Mouse (Mus musculus) hematopoietic stem cell, adult 5-6 weeks (primary cell): ENCODE measurements around the gene Alkbh2. TPM values are rescaled to one million over a fixed set of nuclear protein-coding genes. Genes with fewer than 3 reads are reported as not detected.

ENCODE experiments used
- ATAC-seq, 2 experiments: fragments of 125-278 bp in 1 of 2; replicated peaks in 1 of 2; 2 replicates each; pipeline ENCODE4 v1.8.0; 2016 to 2017; ENCODE audit warnings: inconsistent platforms in 2 of 2, mild to moderate bottlenecking in 2 of 2, moderate number of reproducible peaks in 2 of 2, low read depth in 1 of 2, moderate TSS enrichment in 1 of 2; ENCODE audit not compliant: low FRiP score in 2 of 2, poor library complexity in 2 of 2, severe bottlenecking in 2 of 2, insufficient read depth in 1 of 2, low TSS enrichment in 1 of 2
- total RNA-seq: library from RNA; stranded (forward); fragments of 172-1452, 232-1000 nt; gene quantifications from 2 replicates; pipeline ENCODE4 v1.2.3, GENCODE M21; 2017

Alkbh2 gene
- total RNA-seq, 1 experiment from 2014 or later = 13.7 TPM

DNA sequence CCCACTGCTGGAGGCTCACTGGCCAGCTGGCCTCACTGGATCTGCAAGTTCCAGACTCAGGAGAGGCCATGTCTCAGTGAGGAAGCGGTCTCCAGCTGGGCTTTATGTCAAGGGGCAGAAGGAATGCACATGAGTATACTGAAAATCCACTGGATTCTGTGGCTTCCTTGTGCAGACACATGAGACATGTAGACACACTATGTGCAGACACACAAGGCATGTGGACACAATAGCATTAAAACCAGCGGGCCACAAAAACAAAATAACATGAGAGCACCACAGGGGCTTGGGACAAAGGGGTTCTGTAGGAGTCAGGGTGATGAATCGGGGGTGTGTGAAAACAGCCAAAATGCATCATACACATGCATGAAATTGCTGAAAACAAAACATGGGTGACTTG lies 2.0 kb downstream of the Alkbh2 start:
- ATAC-seq = no peak

DNA sequence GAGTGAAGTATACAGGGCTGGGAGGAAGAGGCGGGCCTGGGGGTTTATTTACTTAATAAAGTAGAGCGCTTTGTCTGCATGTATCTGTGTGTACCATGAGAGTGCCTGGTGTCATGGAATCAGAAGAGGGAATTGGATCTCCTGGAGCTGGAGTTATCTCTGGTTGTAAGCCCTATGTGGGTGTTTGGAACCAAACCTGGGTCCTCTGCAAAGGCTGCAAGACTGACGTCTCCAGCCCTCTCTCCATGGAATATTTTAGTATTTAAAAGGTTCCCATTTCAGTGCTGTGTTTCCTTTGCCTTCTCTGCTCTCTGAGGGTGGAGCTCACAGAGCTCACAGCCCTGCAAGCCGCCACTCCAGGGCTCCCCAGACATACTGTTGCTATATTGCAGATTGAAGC lies 8.2 kb downstream of the Alkbh2 start:
- no peak for ATAC-seq

DNA sequence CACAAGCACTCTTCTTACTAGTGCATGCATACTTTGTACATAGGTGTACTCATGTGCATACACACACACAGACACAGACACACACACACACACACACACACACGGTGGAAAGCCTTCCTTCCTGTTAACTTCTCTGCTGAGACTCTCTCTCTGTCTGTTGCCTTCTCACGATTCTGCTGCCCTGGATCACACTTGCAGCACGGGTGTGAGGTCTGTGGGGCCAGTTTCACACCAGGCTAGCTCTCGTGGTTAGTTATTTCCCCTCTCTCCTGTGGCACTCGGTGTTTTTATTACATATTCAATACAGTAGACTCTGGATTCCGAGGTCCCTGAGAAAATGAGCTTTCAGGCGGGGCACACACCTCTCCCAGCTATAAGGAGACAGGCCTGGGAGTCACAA lies 11.4 kb downstream of the Alkbh2 start:
- no peak for ATAC-seq

DNA sequence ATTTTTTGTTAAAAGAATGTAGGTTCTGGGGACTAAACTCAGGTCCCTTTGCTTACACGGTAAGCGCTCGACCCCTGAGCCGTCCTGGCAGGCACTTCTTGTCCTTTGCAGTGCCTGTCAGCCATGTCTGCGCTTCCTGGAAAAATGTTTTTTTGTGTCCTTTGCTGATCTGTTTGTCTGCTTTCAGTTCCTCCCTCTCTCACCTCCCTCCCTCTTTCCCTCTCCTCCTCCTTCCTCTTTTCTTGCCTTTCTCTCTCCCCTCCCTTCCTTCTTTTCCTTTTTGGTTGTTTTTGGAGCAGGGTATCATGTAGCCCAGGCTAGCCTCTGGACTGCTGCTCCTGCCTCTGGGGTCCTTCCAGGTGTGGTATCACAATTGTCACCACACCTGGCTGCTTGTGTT lies 13.0 kb downstream of the Alkbh2 start:
- ATAC-seq = no peak

DNA sequence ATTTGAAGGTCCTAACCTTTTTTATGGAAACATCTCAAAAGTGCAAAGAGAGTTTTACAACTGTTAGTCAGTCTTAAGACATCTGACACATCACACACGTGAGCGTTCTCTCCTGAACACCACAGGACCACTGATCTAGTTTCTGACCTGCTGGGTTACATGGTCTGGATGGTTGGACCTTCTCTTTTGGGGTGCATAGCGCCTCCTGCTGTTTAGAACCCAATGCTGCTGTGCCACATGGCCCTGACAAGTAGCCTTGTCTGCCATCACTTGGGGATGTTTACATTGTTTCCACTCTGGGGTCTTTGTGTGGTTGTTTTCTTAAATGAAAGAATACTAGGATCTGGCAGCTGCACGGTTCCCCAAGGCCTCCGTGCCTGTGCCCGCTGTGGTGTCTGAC lies 14.7 kb downstream of the Alkbh2 start:
- ATAC-seq = no peak

DNA sequence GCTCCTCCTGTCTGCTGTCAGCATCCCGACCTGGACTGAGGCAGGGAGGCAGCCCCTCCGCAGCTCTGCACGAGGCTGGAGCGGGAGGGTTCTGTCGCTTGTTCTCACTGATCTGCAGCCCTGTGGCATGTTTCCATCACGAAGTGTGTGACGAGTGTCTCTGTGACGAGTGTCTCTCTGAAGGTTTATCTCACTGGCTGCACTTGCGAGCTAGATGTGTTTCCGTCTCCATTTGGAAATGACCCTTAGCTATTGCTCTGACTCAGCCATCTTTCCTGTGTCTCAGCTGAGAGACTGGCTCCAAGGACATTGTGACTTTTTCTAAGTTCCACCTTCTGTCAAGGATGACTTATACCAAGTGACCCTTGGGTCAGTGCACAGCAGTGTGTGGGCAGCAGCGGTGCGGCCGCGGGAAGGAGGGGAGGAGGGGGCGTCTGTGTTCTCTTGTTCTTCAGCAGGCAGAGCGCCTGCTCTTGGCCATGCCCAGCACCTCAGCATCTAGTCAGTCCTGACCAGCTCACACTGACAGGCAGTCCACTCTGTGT lies 21.6 kb downstream of the Alkbh2 start:
- no peak for ATAC-seq

DNA sequence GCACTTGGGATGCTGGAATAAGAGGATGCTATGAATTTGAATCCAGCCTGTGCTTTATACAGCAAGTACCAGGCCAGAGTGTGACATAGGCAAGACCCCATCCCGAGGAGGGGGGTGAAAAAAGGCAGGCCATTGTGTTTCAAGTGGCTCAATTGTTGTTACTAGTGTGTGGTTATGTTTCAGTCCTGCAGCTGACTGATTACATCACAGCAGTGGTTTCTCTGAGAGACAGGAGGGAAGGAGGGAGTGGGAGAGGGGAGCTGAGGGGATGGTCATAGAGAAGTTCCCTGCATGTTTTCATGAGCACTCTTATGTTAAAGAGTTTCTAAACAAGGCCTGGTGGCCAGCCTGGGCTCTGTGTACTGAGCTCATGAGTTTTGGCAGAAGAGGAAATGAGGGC lies 25.2 kb downstream of the Alkbh2 start:
- ATAC-seq = no peak

DNA sequence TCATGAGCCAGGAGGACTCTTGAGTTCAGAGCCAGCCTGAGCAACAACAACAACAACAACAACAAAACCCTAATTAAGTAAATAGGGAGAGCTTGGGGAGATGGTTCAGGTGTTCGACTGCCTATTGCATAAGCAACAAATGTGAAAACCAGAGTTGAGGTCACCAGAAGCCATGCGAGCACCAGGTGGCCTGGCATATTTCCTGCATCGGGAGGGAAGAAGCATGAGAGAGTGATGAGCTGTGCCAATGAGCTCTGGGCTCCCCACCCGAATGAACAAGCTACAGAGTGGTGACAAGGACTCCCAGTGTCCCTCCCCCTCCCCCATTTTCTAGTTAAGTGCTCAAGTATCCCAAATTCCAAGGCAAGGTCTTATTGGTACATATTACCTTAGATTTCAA lies 26.1 kb downstream of the Alkbh2 start:
- no peak for ATAC-seq

DNA sequence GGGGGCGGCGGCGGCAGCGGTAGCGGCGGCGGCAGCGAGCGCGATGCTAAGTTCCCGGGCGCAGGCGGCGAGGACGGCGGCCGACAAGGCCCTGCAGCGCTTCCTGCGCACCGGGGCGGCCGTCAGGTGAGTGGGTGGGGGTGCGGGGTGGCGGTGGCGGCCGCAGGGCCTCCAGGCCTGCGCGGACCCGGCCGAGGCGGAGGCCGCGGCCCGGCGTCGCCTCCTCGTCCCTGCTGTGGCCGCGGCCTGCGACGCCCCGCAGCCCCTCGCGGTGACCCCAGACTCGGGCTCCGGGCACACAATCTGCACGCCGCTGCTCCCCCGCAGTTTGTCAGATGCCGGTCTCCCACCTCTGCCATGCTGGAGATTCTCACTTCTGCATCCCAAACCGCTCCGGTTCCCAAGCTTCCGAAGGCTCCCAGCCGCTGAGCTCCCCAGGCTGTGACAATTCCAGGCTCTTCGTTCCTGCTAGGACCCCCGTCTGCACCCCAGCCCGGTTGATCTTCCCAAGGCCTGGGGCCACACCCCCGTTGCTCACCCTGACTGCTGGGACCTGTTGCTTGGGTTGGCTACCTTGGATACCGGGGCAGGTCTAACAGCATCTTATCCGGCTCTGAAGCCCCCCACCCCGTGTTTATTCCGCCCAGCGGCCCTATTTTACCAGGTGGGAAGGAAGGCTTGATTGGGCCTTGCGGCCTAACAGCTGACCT lies 27.5 kb downstream of the Alkbh2 start:
- ATAC-seq = no peak

DNA sequence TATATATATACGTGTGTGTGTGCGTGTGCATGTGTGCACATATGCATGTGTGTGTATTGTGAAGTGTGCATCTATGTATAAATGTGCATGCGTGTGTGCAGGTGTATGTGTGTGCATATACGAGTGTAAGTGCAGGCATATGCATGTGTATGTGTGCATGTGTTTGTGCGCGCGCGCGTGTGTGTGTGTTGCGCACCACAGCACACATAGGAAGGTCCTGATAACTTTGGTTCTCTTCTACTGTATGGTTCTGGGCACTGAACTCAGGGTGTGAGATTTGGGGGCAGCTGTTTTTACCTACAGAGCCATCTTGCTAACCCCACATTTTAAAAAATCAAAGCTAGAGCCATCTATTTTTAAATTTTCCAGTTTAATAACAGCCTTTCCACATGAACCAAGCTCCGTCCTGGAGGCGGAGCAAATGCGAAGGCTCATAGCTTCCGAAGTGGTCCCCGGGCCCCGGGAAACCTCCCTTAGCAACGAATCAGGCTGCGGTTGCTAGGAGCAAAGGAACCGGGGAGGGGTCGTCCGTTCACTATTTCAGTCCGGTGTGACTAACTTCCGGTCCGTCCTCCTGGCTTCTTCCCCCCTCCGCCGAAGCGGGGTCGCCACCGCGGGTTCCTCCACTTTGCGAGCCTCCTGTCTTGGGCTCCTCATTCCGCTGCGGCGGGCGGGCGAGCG lies 28.2 kb downstream of the Alkbh2 start:
- peak; percentile 93 to 94 for ATAC-seq

DNA sequence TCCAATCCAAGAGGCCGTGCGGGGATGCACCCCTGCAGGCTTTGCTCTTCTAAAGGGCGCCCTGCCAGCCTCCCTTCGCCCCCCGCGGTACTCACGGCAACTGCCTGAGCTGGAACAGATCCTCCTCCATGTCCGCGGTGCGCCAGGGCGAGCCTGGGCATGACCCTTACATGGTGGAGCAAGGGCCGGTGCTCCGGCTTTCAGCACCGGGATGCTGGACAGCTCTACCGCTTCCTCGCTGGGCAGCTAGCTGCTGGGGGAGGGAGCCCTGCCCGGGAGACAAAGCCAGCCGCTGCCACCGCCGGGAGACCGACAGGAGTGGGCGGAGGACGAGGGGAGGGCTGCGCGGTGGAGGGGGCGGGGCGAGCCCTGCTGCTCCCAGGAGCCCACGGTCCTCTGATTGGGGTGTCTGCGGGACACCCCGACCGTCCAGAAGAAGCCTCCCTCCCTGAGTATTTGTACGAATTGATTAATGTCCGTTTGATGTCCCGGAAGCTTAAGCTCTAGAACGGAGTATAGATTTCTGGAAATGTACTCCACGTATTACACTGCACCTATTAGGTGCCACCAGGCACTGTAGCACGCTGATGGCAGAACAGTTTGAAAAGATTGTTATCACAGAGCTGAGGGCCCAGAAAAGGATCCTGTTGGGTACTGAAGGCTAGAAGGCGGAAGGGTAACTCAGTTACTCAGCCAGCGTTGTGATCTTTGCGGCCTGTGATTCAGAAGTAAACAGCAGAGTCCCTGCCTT lies 36.8 kb downstream of the Alkbh2 start, which contains the start of gene Svop:
Svop (minus strand) TSS at position 514 of the 751 bp plus-strand sequence.
- peak; percentile 59 to 75; a peak in 3 of 4 replicates for ATAC-seq

DNA sequence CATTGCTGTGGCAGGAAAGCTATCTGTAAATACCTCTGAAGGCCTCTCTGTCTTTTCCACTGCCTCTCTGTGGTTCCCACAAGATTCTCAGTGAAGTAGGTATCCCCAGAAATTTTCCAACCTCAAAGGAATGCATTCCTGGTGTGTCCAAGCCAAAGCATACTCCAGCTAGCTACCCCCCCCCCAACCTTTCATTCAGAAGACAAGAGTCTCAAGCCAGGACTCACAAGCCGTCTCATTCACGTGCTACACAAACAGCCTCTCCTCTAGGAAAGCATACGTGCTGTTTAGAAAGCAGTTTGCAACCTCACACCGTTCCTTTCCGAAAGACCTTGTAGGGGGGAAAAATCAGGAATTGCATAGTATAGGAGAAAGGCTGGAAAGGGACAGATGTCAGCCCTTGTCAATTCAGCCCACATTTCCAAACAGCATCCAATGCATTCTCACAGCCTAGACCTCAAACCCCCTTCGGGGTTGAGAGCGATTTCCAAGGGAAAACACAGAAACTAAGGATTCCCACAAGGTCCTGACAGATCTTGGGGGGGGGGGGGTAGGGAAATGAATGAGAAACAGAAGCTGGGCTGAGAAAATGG lies 37.5 kb downstream of the Alkbh2 start:
- ATAC-seq = no peak

DNA sequence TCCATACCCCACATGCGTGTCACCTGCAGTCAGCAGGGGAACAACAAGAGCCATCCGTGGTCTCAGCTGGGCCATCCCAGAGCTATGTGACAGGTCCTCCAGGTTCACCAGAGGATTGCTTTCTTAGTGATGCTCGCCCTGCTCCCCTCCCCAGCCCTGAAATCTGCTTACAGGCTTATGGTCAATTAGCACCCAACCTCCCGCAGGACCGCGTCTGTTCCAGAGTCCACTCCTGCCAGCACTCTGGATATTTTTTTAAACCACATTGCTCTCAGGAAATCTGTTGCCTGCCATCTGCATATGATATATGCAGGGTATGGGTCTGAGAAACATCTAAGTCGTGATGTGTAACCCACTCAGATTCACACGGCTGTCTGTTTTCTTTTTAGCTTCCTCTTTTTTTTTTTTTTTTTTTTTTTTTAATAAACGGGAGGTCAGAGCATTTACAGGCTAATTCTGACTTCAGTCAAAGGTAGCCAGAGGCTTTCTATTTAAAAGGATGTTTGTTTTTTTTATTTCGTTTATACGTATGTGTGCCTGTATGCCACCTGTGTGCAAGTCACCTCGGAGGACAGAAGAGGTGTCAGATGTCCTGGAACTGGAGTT lies 40.0 kb downstream of the Alkbh2 start:
- no peak for ATAC-seq

DNA sequence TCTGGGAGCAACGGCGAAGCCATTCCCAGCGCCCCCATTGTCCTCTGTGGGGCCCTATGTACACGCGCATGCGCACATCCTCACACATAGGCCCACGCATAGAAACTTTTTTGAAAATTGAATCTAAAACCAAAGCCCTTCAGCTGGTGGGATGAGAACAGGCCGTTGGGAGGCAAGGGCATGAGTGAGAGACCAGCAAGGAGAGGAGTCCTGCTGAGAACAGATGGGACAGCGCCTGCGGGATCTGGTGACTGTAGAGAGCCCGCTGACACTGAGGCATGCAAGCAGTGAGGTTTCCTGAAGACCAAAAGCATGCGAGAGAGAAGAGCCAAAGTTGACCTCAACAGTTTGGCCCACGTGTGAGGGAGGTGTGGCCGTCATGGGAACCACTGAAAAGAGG lies 42.5 kb downstream of the Alkbh2 start:
- no peak for ATAC-seq

DNA sequence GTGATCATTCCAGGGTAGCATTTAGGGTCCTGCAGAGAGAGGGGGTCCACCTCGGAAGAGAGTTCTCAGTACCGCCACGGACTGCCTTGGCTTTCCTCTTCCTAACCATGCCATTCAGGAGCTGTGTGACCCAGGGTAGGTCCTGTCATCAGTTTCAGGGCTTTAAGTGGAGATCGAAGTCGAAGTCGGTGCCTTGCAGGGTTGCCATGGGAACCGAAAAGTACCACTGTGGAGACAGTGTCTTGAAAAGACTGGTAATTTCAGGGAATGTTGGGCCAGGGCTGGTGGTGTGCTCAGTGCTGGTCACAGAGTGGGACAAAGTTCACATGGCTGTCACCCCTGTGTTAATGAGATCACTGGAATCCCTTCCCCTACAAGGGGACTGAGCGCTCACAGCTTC lies 51.0 kb downstream of the Alkbh2 start:
- no peak for ATAC-seq
